Mouse (Mus musculus): ENCODE measurements around the gene Sprr2a1.
"Not testable (repeated sequence)": the region's sequence is repeated elsewhere in the genome, so short reads cannot be mapped to it uniquely, and the experiment has no call there.

DNA sequence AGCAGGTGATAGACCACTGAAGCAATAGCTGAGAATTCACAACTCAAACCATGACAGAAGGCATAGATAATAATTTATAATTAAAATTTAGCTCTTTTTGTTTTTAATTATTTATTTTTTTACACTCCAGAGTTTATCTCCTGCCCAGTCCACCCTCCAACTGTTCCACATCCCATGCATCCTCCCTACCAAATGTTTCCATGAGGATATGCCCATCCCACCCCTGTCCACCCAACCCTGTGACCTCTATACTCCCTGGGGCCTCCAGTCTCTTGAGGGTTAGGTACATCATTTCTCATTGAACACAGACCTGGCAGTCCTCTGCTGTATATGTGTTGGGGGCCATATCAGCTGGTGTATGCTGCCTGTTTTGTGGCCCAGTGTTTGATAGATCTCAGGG lies 42.9 kb downstream of the Sprr2a1 start:
- not testable (repeated sequence) for TF ChIP-seq CTCF (IDR thresholded peaks at IDR 0.05); POLR2A (IDR thresholded peaks at IDR 0.05; ENCODE audit: insufficient read depth, low read depth, low read length); EP300 (IDR thresholded peaks at IDR 0.05; ENCODE audit: insufficient read depth, low read depth, low read length)

All from heart, adult 2 months (tissue).